Mouse (Mus musculus) heart, postnatal 14 days (tissue): ENCODE measurements around the gene Tmem92. TPM values are rescaled to one million over a fixed set of nuclear protein-coding genes. Genes with fewer than 3 reads are reported as not detected.
"Not testable (repeated sequence)": the region's sequence is repeated elsewhere in the genome, so short reads cannot be mapped to it uniquely, and the experiment has no call there.

ENCODE experiments used
- DNase-seq, 2 experiments: peaks; one replicate each; pipeline ENCODE4 v3.0.0; 2021 to 2022
- intact Hi-C: fragments of 180-260 bp; cut with DNase I; formaldehyde crosslinking; loops from one replicate; pipeline ENCODE4 v1.15.1; 2025
- long read RNA-seq, 2 experiments: library from polyadenylated mRNA; stranded (forward); transcript quantifications; one replicate each; pipeline ENCODE4 v2.0.0; 2021
- total RNA-seq, 2 experiments: library from RNA; stranded (reverse); gene quantifications; 2 replicates each; pipeline ENCODE4 v1.2.3; 2021

Tmem92 gene
- not detected for total RNA-seq
- long read RNA-seq, experiment 1 = 0 reads
- long read RNA-seq, experiment 2 = 0 reads

GRCm38 (mm10) chr11:94782603-94783002, at the start of gene Tmem92:
Gene Tmem92 (minus strand): TSS chr11:94782703.
- DNase-seq = no peak
- intact Hi-C loops = no loop called here

DNA sequence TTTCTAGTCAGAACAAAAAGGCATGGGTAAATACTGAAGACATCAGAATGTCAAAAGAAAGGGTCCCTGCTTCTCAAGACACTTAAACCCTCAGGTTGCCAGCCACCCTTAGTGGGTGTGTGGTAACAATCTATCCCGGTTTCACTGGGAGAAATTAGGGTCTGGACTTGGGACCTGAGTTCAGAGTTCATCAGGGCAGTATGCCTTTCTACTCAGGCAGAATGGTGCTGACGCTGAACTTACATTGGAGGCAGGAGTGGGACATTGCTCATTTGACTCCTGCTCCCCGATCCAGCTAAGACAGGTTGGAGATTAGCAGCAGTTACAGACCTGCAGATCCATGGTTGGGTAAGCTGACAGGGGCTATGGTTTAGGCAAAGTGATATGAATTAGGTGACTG, 46.5 kb upstream of the Tmem92 start:
- intact Hi-C loops = no loop called here
- DNase-seq = no peak

DNA sequence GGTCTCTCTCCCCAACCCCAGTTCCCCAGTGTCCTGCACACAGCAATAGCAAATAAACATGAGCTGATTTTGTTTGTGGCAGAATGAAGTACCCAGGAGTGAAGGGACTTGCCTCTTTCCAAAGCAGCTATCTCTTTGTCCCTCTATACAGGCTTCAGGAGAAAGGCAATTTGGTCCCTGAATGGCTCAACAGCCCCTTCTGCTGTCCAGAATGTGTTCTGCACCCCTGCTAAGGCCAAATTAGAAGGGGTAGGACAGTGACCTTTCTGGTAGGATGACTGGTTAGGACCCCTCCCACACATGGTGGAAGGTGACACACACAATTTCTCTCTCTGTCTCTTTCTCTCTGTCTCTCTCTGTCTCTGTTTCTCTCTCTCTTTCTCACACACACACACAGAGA, 36.9 kb upstream of the Tmem92 start:
- intact Hi-C loops = not testable (repeated sequence)
- peak in 1 of 2 experiments; percentile 23 for DNase-seq

- intact Hi-C loops, DNase-seq: not testable (repeated sequence)
Measured at GRCm38 (mm10) chr11:94818946-94819345, 36.4 kb upstream of the Tmem92 start.

- intact Hi-C loops = not testable (repeated sequence)
- DNase-seq = peak; percentile 13 to 21
Measured at GRCm38 (mm10) chr11:94811537-94811936, 29.0 kb upstream of the Tmem92 start.

GRCm38 (mm10) chr11:94791700-94792099, 9.2 kb upstream of the Tmem92 start:
- intact Hi-C loops = no loop called here
- no peak for DNase-seq

- intact Hi-C loops = loop anchor here (1.0 to 2.0 kb wide), 2 partner anchors 54 to 152 kb away; no protein-coding TSS in a partner anchor
- DNase-seq = peak; percentile 66 to 78
Measured at GRCm38 (mm10) chr11:94785247-94785646, 2.7 kb upstream of the Tmem92 start.

DNA sequence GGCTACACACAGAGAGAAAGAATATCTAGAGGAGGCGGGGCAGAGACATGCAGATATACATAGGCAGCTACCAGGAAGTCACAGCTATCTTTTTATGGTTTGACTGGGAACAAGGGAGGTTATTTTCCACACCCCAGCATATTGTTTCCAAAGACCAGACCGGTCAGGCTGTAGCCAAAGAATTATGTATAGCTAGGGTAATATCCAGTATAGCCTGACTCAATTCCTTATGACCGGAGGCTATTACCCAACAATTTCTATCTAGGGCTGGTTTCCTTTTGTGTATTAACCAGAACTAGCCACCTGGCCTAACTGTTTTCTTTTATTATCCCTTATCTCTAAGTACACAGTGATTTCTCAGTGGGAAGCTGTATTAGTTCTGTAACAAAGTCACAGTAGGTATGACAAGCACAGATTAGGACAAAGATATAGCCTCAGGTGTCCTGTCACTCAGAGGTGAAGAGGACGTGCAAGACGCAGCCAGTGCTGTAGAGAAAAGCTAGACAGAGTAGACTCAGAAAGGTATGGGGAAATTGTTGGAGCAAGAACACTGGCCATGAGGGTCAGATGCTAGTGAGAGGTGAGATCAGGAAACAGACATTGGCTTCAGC, 7.5 kb downstream of the Tmem92 start:
- no peak for DNase-seq
- intact Hi-C loops = no loop called here

DNA sequence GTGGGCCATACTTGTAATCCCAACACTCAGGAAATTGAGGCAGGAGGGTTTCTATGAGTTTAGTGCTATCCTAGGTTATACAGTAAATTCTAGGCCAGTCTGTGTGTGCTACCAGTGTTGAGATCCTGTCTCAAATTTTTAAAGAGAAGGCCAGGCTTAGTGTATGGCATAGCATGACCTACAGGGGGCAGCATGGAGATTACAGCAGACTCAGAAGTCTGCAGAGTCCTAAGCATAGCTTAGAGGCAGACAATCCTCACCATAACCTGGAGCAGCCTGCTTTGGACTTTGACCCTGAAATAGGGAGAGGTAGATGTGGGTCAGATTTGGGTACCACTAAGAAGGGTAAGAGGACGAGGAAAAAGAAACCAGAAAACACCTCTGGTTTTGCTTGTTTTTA, 8.7 kb downstream of the Tmem92 start:
- no peak for DNase-seq
- intact Hi-C loops = no loop called here

- intact Hi-C loops = no loop called here
- DNase-seq = no peak
Measured at GRCm38 (mm10) chr11:94772363-94773055, 10.0 kb downstream of the Tmem92 start.

- intact Hi-C loops = no loop called here
- no peak for DNase-seq
Measured at GRCm38 (mm10) chr11:94767241-94767640, 15.3 kb downstream of the Tmem92 start.

- intact Hi-C loops = no loop called here
- DNase-seq = no peak
Measured at GRCm38 (mm10) chr11:94762775-94763174, 19.7 kb downstream of the Tmem92 start.

GRCm38 (mm10) chr11:94762281-94762680, 20.2 kb downstream of the Tmem92 start:
- intact Hi-C loops = no loop called here
- DNase-seq = no peak

- intact Hi-C loops = no loop called here
Measured at GRCm38 (mm10) chr11:94760799-94761198, 21.7 kb downstream of the Tmem92 start.

DNA sequence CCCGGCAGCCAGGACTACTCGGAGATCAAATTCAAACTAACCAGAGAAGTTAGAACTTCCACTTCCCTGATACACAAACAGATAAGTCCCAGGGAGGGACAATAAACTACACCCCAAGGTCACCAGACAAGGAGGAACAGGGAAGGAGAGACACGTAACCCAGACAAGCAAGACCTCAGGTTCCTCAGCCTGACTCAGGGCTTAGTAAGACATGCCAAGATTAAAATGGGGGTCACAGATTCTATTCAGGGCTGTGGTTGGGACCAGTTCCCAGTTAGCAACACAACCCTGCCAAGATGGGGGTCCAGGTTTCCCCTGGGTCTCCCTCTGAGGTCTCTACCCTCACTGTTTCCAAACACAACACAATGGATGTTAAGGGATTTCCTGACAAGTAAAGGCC, 22.1 kb downstream of the Tmem92 start:
- intact Hi-C loops = no loop called here
- DNase-seq = no peak

More at GRCm38 (mm10) chr11:94760799-94761198, 21.7 kb downstream of the Tmem92 start:
- no peak for DNase-seq

DNA sequence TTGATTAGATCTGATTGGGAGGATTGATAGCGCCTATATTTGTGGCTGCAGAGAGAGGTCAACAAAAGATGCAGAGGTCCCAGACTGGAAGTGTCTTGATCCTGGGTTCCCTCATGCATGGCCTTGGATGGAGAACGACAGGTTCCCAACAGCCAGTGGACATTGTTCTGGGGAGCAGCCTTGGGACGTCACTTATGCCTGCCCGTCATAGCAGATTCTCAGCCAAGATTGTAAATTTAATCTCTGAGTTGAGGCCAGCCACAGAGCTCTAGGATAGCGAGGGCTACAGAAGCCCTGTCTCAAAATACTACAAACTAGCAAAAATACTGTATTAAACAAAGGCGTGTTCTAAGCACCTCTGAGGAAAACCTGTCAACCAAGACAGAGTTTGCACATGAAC, 22.6 kb downstream of the Tmem92 start:
- intact Hi-C loops = no loop called here
- no peak for DNase-seq

DNA sequence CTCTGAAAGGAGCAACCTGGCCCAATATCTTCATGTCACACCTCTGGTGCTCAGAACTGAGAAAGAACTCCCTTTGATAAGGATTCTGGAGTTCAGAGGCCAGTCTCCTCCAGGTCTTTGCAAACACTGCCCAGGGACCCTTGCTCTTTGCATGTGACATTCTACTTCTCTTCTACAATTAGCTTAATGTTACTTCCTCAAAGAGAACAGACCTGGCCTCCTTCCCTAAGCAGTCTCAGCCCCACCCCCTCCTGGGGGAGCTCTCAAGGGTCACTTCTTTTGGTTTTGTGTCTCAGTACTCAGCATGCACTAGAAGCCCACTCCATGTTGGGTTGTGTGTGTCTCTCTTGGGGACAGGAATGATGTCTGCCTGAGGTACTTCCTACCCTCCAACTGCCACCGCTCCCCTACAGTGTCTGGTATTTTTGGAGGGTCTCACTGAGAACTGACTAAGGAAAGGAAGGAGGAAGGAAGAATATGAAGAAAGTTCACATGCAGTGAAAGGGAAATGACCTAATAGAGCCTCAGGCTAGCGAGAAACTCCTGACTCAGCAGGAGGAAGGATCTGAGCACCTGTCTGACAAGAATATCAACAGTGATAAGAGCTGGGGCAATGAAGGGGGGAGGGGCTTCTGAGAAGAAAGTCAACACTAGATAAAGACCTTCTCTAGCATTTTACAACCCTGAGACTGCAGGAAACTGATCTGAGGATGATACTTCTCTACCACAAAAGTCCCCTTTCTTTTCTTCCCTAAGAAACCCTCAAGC, 29.4 kb downstream of the Tmem92 start:
- no peak for DNase-seq
- intact Hi-C loops = no loop called here

DNA sequence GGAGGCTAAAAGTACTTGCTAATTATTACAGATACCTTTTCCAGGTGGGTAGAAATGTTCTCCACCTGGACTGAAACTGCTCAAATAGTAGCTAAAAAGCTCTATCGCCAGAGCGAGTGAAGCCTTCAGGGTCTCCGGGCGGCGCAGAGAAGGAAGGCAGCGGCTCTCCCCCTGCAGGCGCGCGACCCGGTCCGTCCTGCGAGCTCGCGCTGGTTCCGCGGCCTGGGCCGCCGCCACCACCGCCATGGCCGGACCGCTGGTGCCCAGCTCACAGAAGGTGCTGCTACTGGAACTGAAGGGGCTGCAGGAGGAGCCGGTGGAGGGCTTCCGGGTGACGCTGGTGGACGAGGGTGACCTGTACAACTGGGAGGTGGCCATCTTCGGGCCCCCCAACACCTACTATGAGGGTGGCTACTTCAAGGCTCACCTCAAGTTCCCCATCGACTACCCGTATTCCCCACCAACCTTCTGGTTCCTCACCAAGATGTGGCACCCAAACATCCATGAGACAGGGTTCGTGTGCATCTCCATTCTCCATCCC, 40.7 kb downstream of the Tmem92 start, which contains the start of gene Cdc34b:
TSS of gene Cdc34b (plus strand) at position 51 of the 541 bp plus-strand sequence.
- no peak for DNase-seq
- intact Hi-C loops = no loop called here

DNA sequence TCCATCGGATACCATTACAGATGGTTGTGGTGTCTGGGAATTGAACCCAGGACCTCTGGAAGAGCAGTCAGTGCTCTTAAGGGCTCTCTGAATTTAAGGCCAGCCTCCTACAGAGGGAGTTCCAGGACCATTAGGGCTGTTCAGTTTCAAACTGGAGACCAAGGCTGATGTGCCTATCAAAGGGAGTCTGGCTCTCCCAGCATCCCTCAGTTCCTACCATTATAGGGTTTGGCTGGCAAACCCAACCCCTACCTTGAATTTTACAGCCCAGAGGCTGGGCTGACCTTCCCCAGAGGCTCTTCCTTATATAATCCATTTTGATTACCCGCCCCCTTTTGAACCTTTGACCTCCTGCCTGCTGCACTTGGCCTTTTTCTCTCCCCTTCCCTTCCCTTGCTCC, 46.8 kb downstream of the Tmem92 start:
- intact Hi-C loops = no loop called here

DNA sequence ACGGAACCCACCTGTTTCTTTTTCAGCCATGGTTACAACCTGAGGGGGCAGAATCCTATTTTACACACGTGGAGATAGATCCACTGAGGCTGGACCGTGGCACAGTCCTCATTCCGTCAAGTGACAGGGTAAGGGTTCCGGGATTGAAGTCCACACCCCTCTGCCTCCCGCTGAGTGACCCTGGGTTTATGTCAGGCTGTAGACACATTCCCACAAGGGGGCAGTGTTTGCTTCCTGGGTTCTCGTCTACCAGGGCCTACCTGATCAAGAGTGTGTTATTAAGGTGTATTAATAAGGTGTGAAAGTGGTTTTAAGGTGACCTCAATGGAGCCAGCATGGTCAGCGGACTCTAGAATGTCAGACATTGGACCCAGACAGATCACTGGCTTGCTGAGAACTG, 49.7 kb downstream of the Tmem92 start:
- intact Hi-C loops = loop anchor here (5.0 kb wide), 1 partner anchor 205 kb away; the partner anchor contains the start of gene Col1a1
- peak in 1 of 2 experiments; percentile 21 for DNase-seq

More for the DNA sequence above, 46.8 kb downstream of the Tmem92 start:
- DNase-seq = no peak

GRCm38 (mm10) chr11:94731229-94731628, 51.3 kb downstream of the Tmem92 start:
- DNase-seq = no peak

More at GRCm38 (mm10) chr11:94731229-94731628, 51.3 kb downstream of the Tmem92 start:
- intact Hi-C loops = loop anchor here (5.0 kb wide), 1 partner anchor 206 kb away; the partner anchor contains the start of gene Col1a1
